Mouse (Mus musculus): ENCODE results near the gene Sfxn2. TPM values are rescaled to one million over a fixed set of nuclear protein-coding genes. Genes with fewer than 3 reads are reported as not detected.

Sfxn2 gene
- total RNA-seq (2021) = 1 to 10 TPM; 2.2 to 3.8 TPM
- long read RNA-seq, experiment 1, partial matches to known transcripts = 0 of 2 reads
- long read RNA-seq, experiment 1, other reads (novel, unspliced or antisense) = 2 of 2 reads
- long read RNA-seq, experiment 2, partial matches to known transcripts = 4 of 9 reads
- long read RNA-seq, experiment 2, other reads (novel, unspliced or antisense) = 4 of 9 reads

DNA sequence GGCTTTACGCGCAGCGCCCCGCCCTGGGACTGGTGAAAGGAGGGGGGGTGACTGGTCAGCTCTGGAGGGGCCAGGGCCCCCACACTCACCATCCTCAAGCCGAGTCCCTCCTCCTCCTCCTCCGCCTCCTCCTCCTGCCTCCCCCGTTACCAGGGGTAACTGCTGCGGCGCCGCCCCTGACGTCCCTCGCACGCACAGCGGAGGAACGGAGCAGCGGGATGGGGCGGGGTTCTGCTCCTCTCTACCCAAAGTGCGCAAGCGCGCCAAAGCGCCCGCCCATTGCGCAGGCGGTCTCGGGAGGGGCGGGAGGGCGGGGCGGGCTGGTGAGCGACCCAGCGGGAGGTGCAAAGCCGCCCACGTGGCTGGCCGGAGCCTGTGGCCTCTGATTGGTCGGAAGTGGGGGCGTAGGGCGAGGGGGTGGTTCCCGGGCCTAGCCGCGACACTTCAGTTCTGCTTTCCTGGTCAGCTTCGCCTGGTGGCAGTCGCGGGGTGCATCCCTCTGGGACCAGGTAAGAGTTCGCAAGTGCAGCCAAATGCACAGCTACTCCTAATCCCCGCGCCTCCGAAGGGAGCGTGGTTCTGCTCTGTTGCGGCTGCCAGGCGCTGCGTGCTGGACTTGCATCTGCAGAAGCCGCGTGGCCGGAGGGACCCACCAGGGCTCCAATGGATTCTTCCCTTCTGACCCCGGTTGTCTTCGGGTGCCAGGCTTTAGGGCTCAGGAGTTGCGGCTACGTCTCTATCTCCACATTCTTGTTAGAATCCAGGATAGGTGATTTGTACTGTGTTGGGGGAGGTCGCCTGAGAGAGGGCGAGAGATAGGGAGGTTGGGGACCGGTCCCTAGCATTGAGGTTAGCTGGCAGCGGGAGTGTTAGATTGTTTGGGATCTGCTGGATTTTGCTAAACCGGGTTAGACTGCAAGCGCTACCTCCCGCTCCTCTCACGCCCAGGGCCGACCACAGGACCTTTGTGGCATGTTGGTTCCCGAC, at the start of gene Sfxn2, which contains the start of gene Arl3:
TSS of gene Sfxn2 (plus strand) at position 415 of the 987 bp plus-strand sequence.
TSS of gene Arl3 (minus strand) at position 248 of the 987 bp plus-strand sequence.
- peak; percentile 95 for DNase-seq (ENCODE audit: low spot score)

GRCm38 (mm10) chr19:46523480-46524151, 49.5 kb upstream of the Sfxn2 start:
- no peak for DNase-seq (ENCODE audit: low spot score)

GRCm38 (mm10) chr19:46524152-46524544, 49.0 kb upstream of the Sfxn2 start:
- DNase-seq (ENCODE audit: low spot score) = no peak

GRCm38 (mm10) chr19:46524601-46525321, 48.4 kb upstream of the Sfxn2 start:
- DNase-seq (ENCODE audit: low spot score) = peak; percentile 78

GRCm38 (mm10) chr19:46525691-46526631, 47.2 kb upstream of the Sfxn2 start:
- no peak for DNase-seq (ENCODE audit: low spot score)

- no peak for DNase-seq (ENCODE audit: low spot score)
These were observed 45.3 kb upstream of the Sfxn2 start for GRCm38 (mm10) chr19:46527632-46528528.

DNA sequence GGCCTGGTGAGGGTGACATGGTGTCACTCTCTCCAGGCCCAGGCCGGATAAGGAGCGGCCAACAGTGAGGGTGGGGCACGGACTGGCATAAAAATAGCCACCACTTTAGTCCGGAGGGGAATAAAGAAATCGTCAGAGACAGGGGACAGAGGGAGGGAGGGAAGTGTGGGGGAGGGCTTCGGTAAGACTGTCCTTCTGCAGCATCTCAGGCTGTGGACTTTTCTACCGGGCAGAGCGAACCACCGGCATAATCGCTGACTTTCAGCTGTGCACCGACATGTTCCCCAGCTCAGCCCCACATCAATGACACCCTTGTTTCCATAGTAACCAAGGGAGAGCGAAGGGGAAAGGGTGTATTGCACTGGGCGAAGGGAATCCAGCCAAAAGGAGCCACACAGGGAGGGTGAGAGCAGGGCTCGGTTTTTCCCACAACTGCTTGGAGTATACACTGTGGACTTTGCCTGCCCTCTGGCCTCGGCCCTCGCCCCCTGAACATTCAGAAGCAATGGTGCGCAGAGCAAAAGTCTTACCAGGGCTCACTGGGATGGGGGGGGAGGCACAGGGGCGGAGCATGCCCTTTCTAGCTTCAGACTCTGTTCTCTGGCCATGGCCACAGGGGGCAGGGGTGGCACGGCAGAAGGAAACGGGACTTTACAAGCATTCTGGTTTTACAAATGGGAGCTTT, 44.5 kb upstream of the Sfxn2 start:
- no peak for DNase-seq (ENCODE audit: low spot score)

DNA sequence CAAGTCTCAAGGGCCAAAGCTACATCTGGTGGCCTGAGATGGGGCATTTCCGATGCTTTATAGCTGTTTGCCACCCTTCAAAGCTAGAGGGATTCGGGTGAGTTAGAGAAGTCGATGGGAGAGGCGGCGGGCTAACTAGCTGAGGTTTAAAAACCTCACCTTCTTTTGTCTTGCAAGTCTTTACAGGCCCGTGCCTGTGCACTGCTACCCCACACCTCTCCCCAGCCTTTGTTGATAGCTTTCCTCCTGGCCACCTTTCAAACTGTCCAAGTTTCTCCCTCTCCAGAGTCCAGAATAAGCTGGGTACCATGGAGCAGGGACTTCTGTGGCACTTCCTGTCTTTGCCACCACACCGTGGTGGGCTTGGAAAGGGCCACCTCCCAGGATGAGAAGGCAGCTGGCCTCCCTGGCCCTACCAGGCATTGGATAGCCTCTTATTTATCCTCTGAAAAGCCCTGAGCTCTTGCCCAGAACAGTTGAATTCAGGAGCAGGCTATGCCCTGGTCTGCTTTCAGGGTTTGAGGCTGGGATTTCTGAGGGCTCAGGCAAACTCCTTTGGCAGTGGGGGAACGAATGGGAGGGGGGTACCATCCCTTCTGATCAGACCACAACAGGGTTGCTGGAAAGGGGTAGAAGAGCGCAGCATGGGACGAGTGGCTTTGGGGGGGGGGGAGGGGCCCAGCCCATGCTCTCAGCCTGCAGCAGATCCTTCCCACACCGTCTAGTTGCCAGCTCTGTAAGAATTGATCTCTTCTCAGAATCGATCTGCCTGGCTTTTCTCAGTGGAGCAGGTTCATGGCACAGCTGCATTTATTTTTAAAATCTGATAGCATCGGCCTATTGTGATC, 43.3 kb upstream of the Sfxn2 start:
- no peak for DNase-seq (ENCODE audit: low spot score)

GRCm38 (mm10) chr19:46530449-46530990, 42.6 kb upstream of the Sfxn2 start:
- no peak for DNase-seq (ENCODE audit: low spot score)

- DNase-seq (ENCODE audit: low spot score) = no peak
These were observed 41.8 kb upstream of the Sfxn2 start for GRCm38 (mm10) chr19:46531071-46532030.

DNA sequence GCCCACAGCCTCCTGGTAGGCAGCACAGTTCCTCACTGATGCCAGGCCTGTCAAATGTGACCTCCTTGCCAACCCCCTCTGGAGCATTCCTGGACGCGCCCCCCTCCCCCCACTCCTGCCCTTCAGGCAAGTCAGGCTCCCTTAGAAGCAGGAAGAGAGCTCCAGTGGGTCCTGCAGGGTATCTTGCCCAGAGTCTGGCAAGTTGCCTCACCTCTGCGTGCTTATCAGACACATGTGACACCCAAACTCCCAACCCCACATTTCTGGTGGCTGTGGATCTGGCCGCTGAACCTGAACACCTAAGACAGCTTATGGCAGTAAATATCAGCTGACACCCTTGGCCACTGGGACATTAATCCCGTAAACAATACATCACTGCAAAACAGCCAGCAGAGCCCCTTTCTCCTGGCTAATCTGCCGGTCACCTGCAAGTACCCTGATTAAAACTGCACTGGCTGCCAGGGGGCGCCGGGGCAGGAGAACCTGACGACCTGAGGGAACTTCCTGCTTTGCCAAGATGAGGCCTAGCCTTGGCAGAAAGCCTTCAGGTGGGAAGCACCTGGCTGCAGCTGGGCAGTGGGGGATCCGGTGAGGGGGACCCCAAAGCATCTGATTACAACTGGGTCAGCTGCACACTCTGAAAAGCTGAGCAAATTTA, 41.0 kb upstream of the Sfxn2 start:
- DNase-seq (ENCODE audit: low spot score) = no peak

GRCm38 (mm10) chr19:46533066-46533465, 40.1 kb upstream of the Sfxn2 start:
- no peak for DNase-seq (ENCODE audit: low spot score)

- DNase-seq (ENCODE audit: low spot score) = no peak
These were observed 39.6 kb upstream of the Sfxn2 start for GRCm38 (mm10) chr19:46533525-46533924.

DNA sequence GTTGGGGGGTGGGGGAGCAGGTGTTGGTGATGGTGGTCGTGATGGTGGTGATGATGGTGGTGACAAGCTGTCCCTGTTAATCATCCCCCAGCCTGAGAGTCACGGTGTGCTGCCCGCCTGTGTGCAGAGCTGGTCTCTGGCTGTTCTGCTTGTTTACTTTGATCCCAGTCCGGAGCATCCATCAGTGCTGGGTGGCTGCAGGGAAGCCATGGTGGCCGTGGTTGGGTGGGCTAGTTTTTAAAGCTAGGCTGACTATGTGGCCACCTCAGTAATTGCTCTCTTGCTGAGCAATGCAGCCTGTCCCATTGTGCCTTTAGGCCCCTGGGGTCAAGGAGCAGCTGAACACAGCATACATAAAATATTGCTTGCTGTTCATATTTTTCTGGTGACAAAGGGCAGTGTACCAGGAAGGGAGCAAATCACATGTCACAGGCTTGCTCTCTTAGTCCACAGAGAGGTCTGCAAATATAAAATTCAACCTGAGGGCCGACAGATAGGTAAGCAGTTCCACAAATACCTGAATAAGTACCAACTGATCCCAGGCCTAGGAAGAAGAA, 38.5 kb upstream of the Sfxn2 start:
- no peak for DNase-seq (ENCODE audit: low spot score)

DNA sequence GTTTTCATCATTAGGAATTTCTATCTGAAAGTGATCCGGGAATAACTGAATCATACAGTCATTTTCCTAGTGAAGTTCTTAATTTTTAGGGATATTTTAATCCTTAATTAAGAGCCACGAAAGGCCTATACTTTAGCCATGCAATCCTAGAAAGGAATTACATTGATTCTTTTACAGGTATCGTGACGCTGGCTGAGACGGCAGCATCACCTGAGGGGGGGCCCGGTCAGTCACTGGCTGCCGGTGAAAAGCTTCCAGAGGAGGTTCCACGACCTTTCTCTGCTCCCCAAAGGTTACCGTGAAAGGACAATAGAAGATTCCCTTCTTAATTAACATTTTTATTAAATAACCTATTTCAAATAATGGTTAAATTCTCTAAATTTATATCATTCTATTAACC, 35.8 kb upstream of the Sfxn2 start:
- no peak for DNase-seq (ENCODE audit: low spot score)

Measured in gastrocnemius, adult 18-20 months (tissue).